Mouse (Mus musculus) adipose tissue, adult 10 weeks (tissue): ENCODE measurements around the gene Gm8104. TPM values are rescaled to one million over a fixed set of nuclear protein-coding genes. Genes with fewer than 3 reads are reported as not detected.

ENCODE experiments used
- polyA plus RNA-seq: library from polyadenylated mRNA; stranded (reverse); fragments of 350-450 nt; fragmentation: Illumina TruSeq; extraction: RNeasy Lipid Tissue Mini Kit (QIAGEN cat#74804); gene quantifications from one replicate; pipeline ENCODE4 v1.2.3, GENCODE M21; 2014; ENCODE audit warnings: low read depth, low replicate concordance

Gm8104 gene
- polyA plus RNA-seq = not detected

DNA sequence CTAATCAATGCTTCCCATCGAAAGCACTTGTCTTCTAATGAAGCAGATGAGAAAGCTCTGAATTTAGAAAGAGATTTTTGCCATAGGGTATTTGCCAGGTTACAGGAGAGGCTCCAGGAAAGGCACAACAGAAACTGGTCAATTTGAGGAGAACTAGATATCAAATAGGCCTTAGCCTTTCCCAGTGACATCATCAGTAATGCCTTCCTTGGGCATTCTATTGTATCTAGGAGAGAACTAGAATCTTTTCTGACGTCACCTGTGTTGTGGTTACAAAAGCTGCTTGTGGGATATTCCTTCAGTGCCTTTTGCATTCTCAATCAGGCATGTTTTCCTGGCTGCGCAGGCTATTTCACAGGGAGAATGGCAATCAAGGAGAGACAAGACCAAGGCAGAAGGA is at the start of gene Gm8104:
Gm8104 (plus strand) TSS at position 301 of the 400 bp plus-strand sequence.

DNA sequence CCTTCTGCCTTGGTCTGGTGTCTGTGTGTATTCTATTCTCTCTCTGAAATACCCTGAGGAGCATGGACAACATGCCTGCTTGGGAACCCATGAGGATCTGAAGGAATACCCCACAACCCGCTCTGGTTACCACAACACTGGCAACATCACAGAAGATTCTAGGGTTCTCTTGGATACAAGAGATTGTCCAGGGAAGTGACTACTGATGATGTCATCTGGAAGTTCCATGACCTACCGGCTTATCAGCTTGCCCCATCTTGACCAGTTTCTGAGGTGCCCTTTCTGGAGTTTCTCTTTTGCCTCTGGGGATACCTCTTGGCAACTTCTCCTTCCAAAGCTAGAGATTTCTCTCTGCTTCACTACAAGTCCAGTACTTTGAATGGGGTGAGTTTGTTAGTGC is 23.9 kb upstream of the Gm8104 start, which contains the start of gene Gm8094:
Gm8094 (minus strand) TSS at position 101 of the 400 bp plus-strand sequence.

Other genes with a start within 250 kb of the Gm8104 start
- gene Gm21977, start 247.1 kb upstream of the Gm8104 start, polyA plus RNA-seq = not detected
- gene Gm8082, start 107.0 kb upstream of the Gm8104 start, polyA plus RNA-seq = not detected
- gene Gm10376, start 85.0 kb upstream of the Gm8104 start, polyA plus RNA-seq = not detected
- not detected for gene Gm8094, start 24.0 kb upstream of the Gm8104 start, polyA plus RNA-seq
- gene Gm7233, start 79.3 kb downstream of the Gm8104 start, polyA plus RNA-seq = not detected
- not detected for gene Gm8122, start 134.7 kb downstream of the Gm8104 start, polyA plus RNA-seq
- 1.3 TPM for gene Gm8126, start 158.0 kb downstream of the Gm8104 start, polyA plus RNA-seq
- gene Gm9732, start 174.4 kb downstream of the Gm8104 start, polyA plus RNA-seq = 2.1 TPM
- gene Gm8127, start 193.2 kb downstream of the Gm8104 start, polyA plus RNA-seq = not detected
- gene 1700001F09Rik, start 247.2 kb downstream of the Gm8104 start, polyA plus RNA-seq = 2.6 TPM